Mouse (Mus musculus): ENCODE results near the gene Nfic. TPM values are rescaled to one million over a fixed set of nuclear protein-coding genes. Genes with fewer than 3 reads are reported as not detected.

Nfic gene
- polyA plus RNA-seq, 1 experiment from 2014 or later: 6.9 TPM

DNA sequence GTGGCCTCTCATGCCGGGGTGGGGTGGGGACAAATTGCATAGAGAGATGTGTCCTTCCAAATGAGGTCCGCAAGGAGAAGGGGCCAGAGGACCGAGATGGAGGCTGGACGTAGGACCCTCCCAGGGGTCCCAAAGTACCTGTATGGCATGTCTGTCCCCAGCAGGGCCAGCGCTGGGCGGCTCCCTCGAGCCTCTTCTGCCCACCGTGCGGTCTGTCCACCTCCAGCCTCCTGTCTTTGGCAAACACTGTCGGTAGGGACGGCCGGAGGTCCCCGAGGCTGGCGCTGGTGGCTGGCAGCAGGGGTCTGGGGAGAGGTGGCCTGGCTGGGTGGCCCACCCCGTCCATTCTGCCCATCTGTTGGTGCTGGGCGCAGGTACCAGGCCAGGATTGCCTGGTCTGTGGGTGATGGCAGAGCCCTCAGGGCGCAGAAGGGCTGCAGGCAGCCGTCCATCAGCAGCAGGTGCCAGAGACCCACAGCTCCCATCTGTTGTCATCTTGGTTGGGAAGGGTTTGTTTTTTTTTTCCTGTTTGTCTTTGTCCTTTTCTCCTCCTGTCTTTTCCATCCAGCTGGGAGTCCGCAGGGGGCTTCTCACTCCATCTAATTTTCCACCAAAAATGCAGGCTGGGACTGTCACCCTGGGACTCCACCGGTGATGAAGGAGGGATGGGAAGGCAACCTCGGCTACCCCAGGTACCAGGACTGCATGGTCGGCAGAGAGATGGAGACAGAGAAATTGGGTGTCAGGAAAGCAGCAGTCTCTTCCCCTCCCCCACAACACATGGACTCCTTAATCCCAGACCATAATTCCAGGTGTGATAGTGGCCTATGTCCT is 54.8 kb downstream of the Nfic start:
- Histone ChIP-seq H3K27ac (ENCODE audit: low read depth, low read length) (peak overlapping the region; percentile 40), H3K9ac (ENCODE audit: low read length) (no peak overlapping the region), H3K27me3 (ENCODE audit: control insufficient read depth, insufficient read depth, low read length) (peaks cover 18% of the 10 kb centered on the region), H3K4me1 (ENCODE audit: control insufficient read depth, insufficient read depth, low read length) (peaks cover 45% of the 10 kb centered on the region), H3K4me3 (ENCODE audit: low read depth, low read length) (no peak overlapping the region), H3K4me2 (no peak overlapping the region), H3K36me3 (ENCODE audit: control insufficient read depth, insufficient read depth, low read length) (0 out of 2 replicates have a peak, but pooled peaks cover 2% of the 10 kb centered on the region), H3K9me3 (ENCODE audit: control insufficient read depth, low read length) (no peaks in the 10 kb centered on the region)
- WGBS: 48% methylated on average over 22 of the region's 22 CpGs
- ATAC-seq (ENCODE audit: low FRiP score) (no peak), DNase-seq (ENCODE audit: low spot score, missing footprints) (no peak)

DNA sequence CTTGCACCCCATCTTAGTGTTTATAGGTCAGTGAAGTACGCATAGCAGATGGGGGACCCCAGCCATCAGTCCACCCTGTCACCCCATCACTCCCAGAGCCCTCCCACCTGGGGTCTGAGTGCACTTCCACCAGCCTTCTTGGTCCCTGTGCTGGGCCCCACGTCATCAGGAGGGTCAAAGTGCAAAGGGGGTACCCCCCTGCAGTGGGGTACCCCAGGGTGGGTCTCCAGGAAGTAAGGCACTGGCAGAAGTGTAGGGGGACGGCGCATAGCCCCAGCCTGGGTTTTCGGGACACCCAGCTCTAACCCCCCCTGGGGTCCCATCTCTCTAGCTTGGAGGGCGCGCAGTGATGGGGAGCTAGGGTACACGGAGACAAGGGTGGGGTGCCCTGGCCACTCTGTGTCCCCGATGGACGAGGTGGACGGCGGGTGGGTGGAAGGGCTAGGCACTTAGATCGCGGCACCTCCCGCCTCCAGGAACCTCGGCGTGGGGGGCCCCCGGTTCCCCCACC is 55.6 kb downstream of the Nfic start:
- ATAC-seq (ENCODE audit: low FRiP score) (no peak), DNase-seq (ENCODE audit: low spot score, missing footprints) (no peak)
- H3K36me3 ChIP-seq (ENCODE audit: control insufficient read depth, insufficient read depth, low read length): 0 out of 2 replicates have a peak, but pooled peaks cover 2% of the 10 kb centered on the region
- H3K9ac ChIP-seq (ENCODE audit: low read length): no peak overlapping the region
- H3K4me1 ChIP-seq (ENCODE audit: control insufficient read depth, insufficient read depth, low read length): peaks cover 45% of the 10 kb centered on the region
- no peak overlapping the region for H3K4me3 ChIP-seq (ENCODE audit: low read depth, low read length)
- WGBS: 74% methylated on average over 18 of the region's 18 CpGs
- no peaks in the 10 kb centered on the region for H3K9me3 ChIP-seq (ENCODE audit: control insufficient read depth, low read length)
- no peak overlapping the region for H3K4me2 ChIP-seq
- no peak overlapping the region for H3K27ac ChIP-seq (ENCODE audit: low read depth, low read length)
- peaks cover 15% of the 10 kb centered on the region for H3K27me3 ChIP-seq (ENCODE audit: control insufficient read depth, insufficient read depth, low read length)

- 0 out of 2 replicates have a peak, but pooled peaks cover 2% of the 10 kb centered on the region for H3K36me3 ChIP-seq (ENCODE audit: control insufficient read depth, insufficient read depth, low read length)
- H3K27me3 ChIP-seq (ENCODE audit: control insufficient read depth, insufficient read depth, low read length): peaks cover 10% of the 10 kb centered on the region
- H3K4me3 ChIP-seq (ENCODE audit: low read depth, low read length): no peak overlapping the region
- 72% methylated on average over 5 of the region's 5 CpGs for WGBS
- ATAC-seq (ENCODE audit: low FRiP score) (no peak), DNase-seq (ENCODE audit: low spot score, missing footprints) (no peak)
- no peak overlapping the region for H3K27ac ChIP-seq (ENCODE audit: low read depth, low read length)
- no peaks in the 10 kb centered on the region for H3K9me3 ChIP-seq (ENCODE audit: control insufficient read depth, low read length)
- no peak overlapping the region for H3K4me2 ChIP-seq
- no peak overlapping the region for H3K9ac ChIP-seq (ENCODE audit: low read length)
- H3K4me1 ChIP-seq (ENCODE audit: control insufficient read depth, insufficient read depth, low read length): peaks cover 42% of the 10 kb centered on the region
Observed at GRCm38 (mm10) chr10:81399296-81399695, 56.1 kb downstream of the Nfic start.

- WGBS: 60% methylated on average over 5 of the region's 5 CpGs
- H3K4me1 ChIP-seq (ENCODE audit: control insufficient read depth, insufficient read depth, low read length): peaks cover 27% of the 10 kb centered on the region
- no peak overlapping the region for H3K4me3 ChIP-seq (ENCODE audit: low read depth, low read length)
- no peak overlapping the region for H3K4me2 ChIP-seq
- DNase-seq (ENCODE audit: low spot score, missing footprints): no peak
- H3K36me3 ChIP-seq (ENCODE audit: control insufficient read depth, insufficient read depth, low read length): 0 out of 2 replicates have a peak, but pooled peaks cover 2% of the 10 kb centered on the region
- no peaks in the 10 kb centered on the region for H3K9me3 ChIP-seq (ENCODE audit: control insufficient read depth, low read length)
- ATAC-seq (ENCODE audit: low FRiP score): no peak
- no peak overlapping the region for H3K9ac ChIP-seq (ENCODE audit: low read length)
- H3K27ac ChIP-seq (ENCODE audit: low read depth, low read length): no peak overlapping the region
- peaks cover 6% of the 10 kb centered on the region; the same call in 1 of the 2 replicates for H3K27me3 ChIP-seq (ENCODE audit: control insufficient read depth, insufficient read depth, low read length)
Observed at GRCm38 (mm10) chr10:81396749-81397148, 58.7 kb downstream of the Nfic start.

DNA sequence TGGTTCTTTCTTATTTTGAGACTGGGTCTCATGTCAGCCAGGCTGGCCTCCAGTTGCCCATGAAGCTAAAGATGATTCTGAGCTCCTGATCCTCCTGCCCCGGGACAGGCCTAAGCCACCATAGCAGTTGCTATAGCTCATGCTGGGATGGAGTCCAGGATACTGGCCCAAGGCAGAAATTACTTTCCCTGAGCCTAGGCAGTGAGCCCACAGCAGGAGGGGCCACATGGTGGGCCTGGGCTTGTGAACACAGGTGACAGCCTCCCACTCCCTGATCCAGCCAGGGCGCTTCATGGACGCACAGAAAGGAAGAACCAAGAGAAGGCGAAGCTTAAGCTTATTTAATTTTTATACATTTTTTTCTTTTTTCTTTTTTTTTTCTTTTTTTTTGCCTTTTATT is 59.6 kb downstream of the Nfic start:
- no peak for ATAC-seq (ENCODE audit: low FRiP score)
- peak; percentile 81 for DNase-seq (ENCODE audit: low spot score, missing footprints)
- H3K27ac ChIP-seq (ENCODE audit: low read depth, low read length): no peak overlapping the region
- no peak overlapping the region for H3K4me3 ChIP-seq (ENCODE audit: low read depth, low read length)
- H3K4me2 ChIP-seq: no peak overlapping the region
- no peaks in the 10 kb centered on the region for H3K9me3 ChIP-seq (ENCODE audit: control insufficient read depth, low read length)
- no peak overlapping the region for H3K9ac ChIP-seq (ENCODE audit: low read length)
- 83% methylated on average over 4 of the region's 4 CpGs for WGBS
- peaks cover 20% of the 10 kb centered on the region for H3K4me1 ChIP-seq (ENCODE audit: control insufficient read depth, insufficient read depth, low read length)
- 0 out of 2 replicates have a peak, but pooled peaks cover 2% of the 10 kb centered on the region for H3K36me3 ChIP-seq (ENCODE audit: control insufficient read depth, insufficient read depth, low read length)
- peaks cover 6% of the 10 kb centered on the region; the same call in 1 of the 2 replicates for H3K27me3 ChIP-seq (ENCODE audit: control insufficient read depth, insufficient read depth, low read length)

GRCm38 (mm10) chr10:81395127-81395526 is 60.3 kb downstream of the Nfic start:
- H3K4me2 ChIP-seq: no peak overlapping the region
- H3K27ac ChIP-seq (ENCODE audit: low read depth, low read length): no peak overlapping the region
- H3K4me3 ChIP-seq (ENCODE audit: low read depth, low read length): no peak overlapping the region
- H3K27me3 ChIP-seq (ENCODE audit: control insufficient read depth, insufficient read depth, low read length): no peaks in the 10 kb centered on the region
- H3K9me3 ChIP-seq (ENCODE audit: control insufficient read depth, low read length): no peaks in the 10 kb centered on the region
- DNase-seq (ENCODE audit: low spot score, missing footprints): peak; percentile 98
- H3K36me3 ChIP-seq (ENCODE audit: control insufficient read depth, insufficient read depth, low read length): 0 out of 2 replicates have a peak, but pooled peaks cover 2% of the 10 kb centered on the region
- WGBS: 19% methylated on average over 5 of the region's 5 CpGs
- H3K9ac ChIP-seq (ENCODE audit: low read length): 0 out of 2 replicates have a peak overlapping the region, but pooled peaks have one; percentile 9
- peaks cover 17% of the 10 kb centered on the region for H3K4me1 ChIP-seq (ENCODE audit: control insufficient read depth, insufficient read depth, low read length)
- ATAC-seq (ENCODE audit: low FRiP score): peak; percentile 45; the same call in 1 of the 2 replicates

- WGBS: 6% methylated on average over 19 of the region's 19 CpGs
- no peaks in the 10 kb centered on the region for H3K27me3 ChIP-seq (ENCODE audit: control insufficient read depth, insufficient read depth, low read length)
- no peak overlapping the region for H3K27ac ChIP-seq (ENCODE audit: low read depth, low read length)
- H3K4me2 ChIP-seq: peak overlapping the region; percentile 32
- H3K9ac ChIP-seq (ENCODE audit: low read length): peak overlapping the region; percentile 43
- no peaks in the 10 kb centered on the region for H3K36me3 ChIP-seq (ENCODE audit: control insufficient read depth, insufficient read depth, low read length)
- ATAC-seq (ENCODE audit: low FRiP score) (no peak), DNase-seq (ENCODE audit: low spot score, missing footprints) (no peak)
- no peaks in the 10 kb centered on the region for H3K9me3 ChIP-seq (ENCODE audit: control insufficient read depth, low read length)
- H3K4me1 ChIP-seq (ENCODE audit: control insufficient read depth, insufficient read depth, low read length): peaks cover 16% of the 10 kb centered on the region
- H3K4me3 ChIP-seq (ENCODE audit: low read depth, low read length): no peak overlapping the region
Observed at GRCm38 (mm10) chr10:81393456-81394063, 61.9 kb downstream of the Nfic start.

DNA sequence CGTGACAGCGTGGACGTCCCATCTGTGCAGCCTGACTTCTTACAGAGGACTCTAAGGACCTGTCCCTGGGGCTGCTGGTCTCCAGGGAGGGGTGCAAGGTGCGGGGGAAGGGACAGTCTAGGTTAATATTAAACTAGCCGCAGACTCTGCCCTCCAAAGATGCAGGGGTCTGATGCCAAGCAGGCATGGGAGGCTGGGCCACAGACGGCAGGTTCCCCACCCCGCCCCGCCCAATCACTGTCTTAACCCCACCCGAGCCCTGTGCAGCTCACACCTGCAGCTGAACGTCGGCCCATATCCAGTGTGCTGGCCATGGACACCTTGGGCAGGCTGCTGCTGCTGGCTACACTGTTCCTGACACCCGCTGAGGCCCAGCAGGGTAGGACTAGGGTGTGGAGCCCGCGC is 62.7 kb downstream of the Nfic start, which contains the start of gene Smim24:
TSS of gene Smim24 (plus strand) at position 271 of the 405 bp plus-strand sequence.
- no peak for DNase-seq (ENCODE audit: low spot score, missing footprints)
- 67% methylated on average over 14 of the region's 14 CpGs for WGBS
- Histone ChIP-seq H3K4me2 (peak within 1 kb of the TSS; percentile 32), H3K4me3 (ENCODE audit: low read depth, low read length) (no peak within 1 kb of the TSS), H3K9ac (ENCODE audit: low read length) (peak within 1 kb of the TSS; percentile 43), H3K4me1 (ENCODE audit: control insufficient read depth, insufficient read depth, low read length) (peaks cover 16% of the 10 kb centered on the region), H3K9me3 (ENCODE audit: control insufficient read depth, low read length) (no peaks in the 10 kb centered on the region), H3K36me3 (ENCODE audit: control insufficient read depth, insufficient read depth, low read length) (peaks cover 4% of the 10 kb centered on the region), H3K27ac (ENCODE audit: low read depth, low read length) (no peak within 1 kb of the TSS), H3K27me3 (ENCODE audit: control insufficient read depth, insufficient read depth, low read length) (no peaks in the 10 kb centered on the region)
- ATAC-seq (ENCODE audit: low FRiP score): no peak

DNA sequence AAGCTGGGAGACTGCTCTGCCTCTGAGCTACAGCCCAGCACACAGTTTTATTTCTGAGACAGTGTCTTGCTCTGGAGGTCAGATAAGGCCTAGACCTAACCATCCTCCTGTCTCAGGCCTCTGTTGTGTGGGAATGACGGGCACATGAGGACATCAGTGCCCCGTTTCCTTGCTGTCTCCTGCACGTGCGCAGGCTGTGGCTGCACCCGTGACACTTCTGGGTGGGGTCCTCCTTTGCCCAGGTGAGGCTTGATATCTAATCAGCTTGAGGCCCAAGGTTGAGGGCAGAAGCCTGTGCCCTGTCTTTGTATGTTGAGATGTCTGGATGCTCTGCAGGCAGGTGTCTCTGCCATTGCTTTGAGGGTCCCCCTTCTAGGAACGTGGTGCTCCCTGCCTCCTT is 63.2 kb downstream of the Nfic start:
- H3K36me3 ChIP-seq (ENCODE audit: control insufficient read depth, insufficient read depth, low read length): peaks cover 9% of the 10 kb centered on the region
- no peak overlapping the region for H3K27ac ChIP-seq (ENCODE audit: low read depth, low read length)
- H3K4me1 ChIP-seq (ENCODE audit: control insufficient read depth, insufficient read depth, low read length): peaks cover 16% of the 10 kb centered on the region
- H3K9me3 ChIP-seq (ENCODE audit: control insufficient read depth, low read length): no peaks in the 10 kb centered on the region
- H3K9ac ChIP-seq (ENCODE audit: low read length): no peak overlapping the region
- DNase-seq (ENCODE audit: low spot score, missing footprints): no peak
- no peak overlapping the region for H3K4me3 ChIP-seq (ENCODE audit: low read depth, low read length)
- 85% methylated on average over 6 of the region's 6 CpGs for WGBS
- no peak for ATAC-seq (ENCODE audit: low FRiP score)
- H3K27me3 ChIP-seq (ENCODE audit: control insufficient read depth, insufficient read depth, low read length): no peaks in the 10 kb centered on the region
- H3K4me2 ChIP-seq: no peak overlapping the region

Data from midbrain, embryonic 11.5 days (tissue).